Mouse (Mus musculus) ES-E14 (cell line): ENCODE data around the gene Dock7. TPM values are rescaled to one million over a fixed set of nuclear protein-coding genes. Genes with fewer than 3 reads are reported as not detected.

Experiments used
- DNase-seq: peaks from one replicate; pipeline ENCODE4 v3.0.0-alpha.2; 2013; ENCODE audit warnings: low read depth, low spot score
- H3K27ac ChIP-seq: 2 replicates; pipeline ENCODE4 v1.5.1; 2012; ENCODE audit warnings: low read depth, mild to moderate bottlenecking, low read length, moderate library complexity, mixed read lengths; ENCODE audit not compliant: poor library complexity, insufficient read depth, severe bottlenecking
- H3K36me3 ChIP-seq: 2 replicates; pipeline ENCODE4 v1.6.1; 2012; ENCODE audit warnings: mild to moderate bottlenecking, low read length, moderate library complexity, mixed read lengths; ENCODE audit not compliant: control insufficient read depth, poor library complexity, insufficient read depth, severe bottlenecking
- H3K4me1 ChIP-seq, 2 experiments: fragments of 150-350 bp in 1 of 2; sonication (generic) in 1 of 2; 2 replicates each; pipeline ENCODE4 v1.6.1; 2012; ENCODE audit warnings: low read length in 2 of 2, mild to moderate bottlenecking in 1 of 2, mixed read lengths in 1 of 2; ENCODE audit not compliant: control insufficient read depth in 2 of 2, insufficient read depth in 2 of 2, poor library complexity in 1 of 2
- H3K4me3 ChIP-seq, 2 experiments: fragments of 150-350 bp in 1 of 2; sonication (generic) in 1 of 2; 2 replicates each; pipeline ENCODE4 v1.5.1; 2012; ENCODE audit warnings: low read length in 2 of 2, low read depth in 1 of 2, mild to moderate bottlenecking in 1 of 2, mixed read lengths in 1 of 2; ENCODE audit not compliant: insufficient read depth in 1 of 2, poor library complexity in 1 of 2, severe bottlenecking in 1 of 2
- H3K9ac ChIP-seq: 2 replicates; pipeline ENCODE4 v1.6.1; 2012; ENCODE audit warnings: low read depth, mild to moderate bottlenecking, low read length, mixed read lengths; ENCODE audit not compliant: poor library complexity, insufficient read depth, severe bottlenecking
- H3K9me3 ChIP-seq: fragments of 150-350 bp; sonication (generic); 2 replicates; pipeline ENCODE4 v1.6.1; 2012; ENCODE audit warnings: low read depth, mild to moderate bottlenecking, low read length; ENCODE audit not compliant: control insufficient read depth, insufficient read depth
- CHD2 ChIP-seq: IDR thresholded peaks from 2 replicates; pipeline ENCODE4 v1.6.1; 2014; ENCODE audit warnings: mild to moderate bottlenecking, low read depth, low read length, inconsistent platforms
- HCFC1 ChIP-seq: IDR thresholded peaks from 2 replicates; pipeline ENCODE4 v1.6.1; 2012; ENCODE audit warnings: low read length, inconsistent platforms, borderline replicate concordance; ENCODE audit not compliant: insufficient read depth
- MAFK ChIP-seq: IDR thresholded peaks from 2 replicates; pipeline ENCODE4 v1.6.1; 2014; ENCODE audit warnings: mild to moderate bottlenecking, low read depth, low read length, inconsistent platforms; ENCODE audit not compliant: insufficient read depth
- ZC3H11A ChIP-seq: IDR thresholded peaks from 2 replicates; pipeline ENCODE4 v1.6.1; 2012; ENCODE audit warnings: low read depth, mild to moderate bottlenecking, inconsistent platforms, low read length, borderline replicate concordance
- ZNF384 ChIP-seq: IDR thresholded peaks from 2 replicates; pipeline ENCODE4 v1.6.1; 2012; ENCODE audit warnings: low read depth, low read length, inconsistent platforms
- in situ Hi-C, 2 experiments: fragments of 600-800 bp; cut with MboI; formaldehyde crosslinking; loops; one replicate each; pipeline ENCODE4 v1.15.1; 2025; ENCODE audit warnings: low sequenced_read_pairs in 2 of 2, inconsistent platforms in 1 of 2; ENCODE audit not compliant: unreplicated experiment in 2 of 2
- total RNA-seq: library from RNA; depleted of rRNA; stranded (reverse); fragments of 300-350 nt; gene quantifications from 2 replicates; pipeline ENCODE4 v1.2.3, GENCODE M21; 2012

The Dock7 gene
- total RNA-seq, 1 experiment = 22.8 TPM

DNA sequence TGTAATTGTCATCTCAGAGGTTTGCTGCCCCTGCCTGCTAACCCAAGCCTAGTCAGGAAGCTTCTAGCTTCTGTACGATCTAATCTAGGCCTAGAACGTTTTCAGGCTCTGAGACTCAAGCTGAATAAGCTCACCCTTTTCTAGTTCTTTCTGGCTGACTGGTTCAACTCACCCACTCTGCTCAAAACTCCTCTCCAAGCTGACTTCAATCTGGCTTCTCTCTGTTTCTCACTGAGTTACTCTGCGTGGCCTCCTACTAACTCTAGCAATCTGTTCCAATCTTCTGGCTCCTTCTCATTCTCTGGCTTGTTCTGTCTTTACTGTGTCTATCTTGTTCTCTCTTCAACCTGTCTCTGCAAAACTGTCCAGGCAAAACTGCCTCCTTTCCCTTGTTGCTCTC, 36.9 kb downstream of the Dock7 start:
- Histone ChIP-seq H3K36me3 (no peaks in the 10 kb centered on the region), H3K9ac (no peak overlapping the region), H3K4me3 (no peak overlapping the region), H3K4me1 (no peaks in the 10 kb centered on the region), H3K9me3 (no peaks in the 10 kb centered on the region), H3K27ac (no peak overlapping the region)
- TF ChIP-seq ZNF384 (no peak), CHD2 (no peak), ZC3H11A (no peak), MAFK (no peak), HCFC1 (no peak)
- in situ Hi-C loops = no loop called here
- DNase-seq = no peak

DNA sequence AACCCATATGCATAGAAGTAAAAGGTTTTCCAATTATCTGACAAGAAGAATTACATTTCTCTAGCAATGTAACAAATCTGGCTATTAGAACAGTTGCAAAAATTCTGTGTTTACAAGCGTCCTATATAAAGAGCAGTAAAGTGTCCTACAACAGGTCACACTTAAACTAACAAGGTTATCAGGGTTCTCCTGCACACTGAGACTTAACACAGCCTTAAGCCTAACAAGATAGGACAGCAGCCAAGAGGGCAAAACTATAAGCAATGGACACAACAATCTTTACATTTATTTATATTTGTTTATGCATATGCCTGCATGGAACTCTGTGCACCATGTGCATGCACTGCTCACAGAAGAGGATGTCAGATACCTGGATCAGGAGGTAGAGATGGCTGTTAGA, 39.5 kb downstream of the Dock7 start:
- no peak overlapping the region for H3K9ac ChIP-seq
- H3K4me3 ChIP-seq = no peak overlapping the region
- no peak for TF ChIP-seq ZNF384
- TF ChIP-seq HCFC1 = no peak
- no peak for TF ChIP-seq CHD2
- no peak for TF ChIP-seq ZC3H11A
- TF ChIP-seq MAFK = no peak
- no peak for DNase-seq
- no peak overlapping the region for H3K27ac ChIP-seq
- no peaks in the 10 kb centered on the region for H3K36me3 ChIP-seq
- H3K4me1 ChIP-seq = no peaks in the 10 kb centered on the region
- H3K9me3 ChIP-seq = no peaks in the 10 kb centered on the region
- in situ Hi-C loops = no loop called here

DNA sequence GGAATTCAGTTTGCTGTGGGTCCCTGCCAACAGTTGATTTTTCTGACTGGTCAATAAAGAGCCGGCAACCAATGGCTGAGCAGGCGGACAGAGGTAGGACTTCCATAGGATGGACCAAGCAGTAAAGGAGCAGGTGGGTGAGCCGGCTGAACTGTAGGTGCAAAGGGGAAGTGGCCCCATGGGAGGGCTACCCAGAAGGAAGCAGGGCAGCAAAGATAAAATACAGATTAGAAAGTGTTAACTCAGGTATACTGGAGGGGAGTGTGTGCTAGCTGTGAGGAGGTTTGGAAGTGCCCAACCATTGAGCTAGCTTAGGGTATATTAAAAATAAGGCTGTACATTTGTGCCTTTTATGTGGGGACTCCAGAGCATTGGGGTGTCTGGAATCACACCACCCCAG, 42.7 kb downstream of the Dock7 start:
- H3K27ac ChIP-seq = no peak overlapping the region
- DNase-seq = no peak
- H3K9ac ChIP-seq = no peak overlapping the region
- peaks cover 2% of the 10 kb centered on the region; the same call in 1 of the 2 replicates for H3K36me3 ChIP-seq
- in situ Hi-C loops = no loop called here
- H3K4me3 ChIP-seq = no peak overlapping the region
- no peaks in the 10 kb centered on the region for H3K4me1 ChIP-seq
- TF ChIP-seq MAFK (no peak), ZNF384 (no peak), CHD2 (no peak), HCFC1 (no peak)
- H3K9me3 ChIP-seq = no peaks in the 10 kb centered on the region

DNA sequence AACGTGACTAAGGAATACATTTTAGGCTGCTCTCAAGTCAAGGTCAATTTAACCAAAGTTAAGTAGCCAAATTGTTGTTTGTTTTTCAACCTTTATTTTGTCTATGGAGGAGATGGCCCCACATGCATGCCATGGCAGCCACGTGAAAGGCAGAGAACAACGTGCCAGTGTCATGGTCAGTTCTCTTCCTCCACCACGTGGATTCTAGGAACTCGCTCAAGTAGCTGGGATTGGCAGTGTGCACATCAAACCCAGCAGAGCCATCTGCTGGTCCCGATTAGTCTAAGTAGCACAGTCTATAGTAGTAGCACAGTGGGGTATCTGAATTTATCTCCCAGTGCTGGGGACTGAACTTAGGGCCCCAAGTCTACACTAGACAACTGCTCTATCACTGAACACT, 51.9 kb downstream of the Dock7 start:
- Histone ChIP-seq H3K4me3 (no peak overlapping the region), H3K27ac (no peak overlapping the region), H3K9ac (no peak overlapping the region), H3K4me1 (no peaks in the 10 kb centered on the region), H3K36me3 (no peaks in the 10 kb centered on the region; the same call in 1 of the 2 replicates), H3K9me3 (no peaks in the 10 kb centered on the region)
- DNase-seq = no peak
- in situ Hi-C loops = no loop called here
- no peak for TF ChIP-seq ZNF384
- TF ChIP-seq HCFC1 = no peak
- no peak for TF ChIP-seq ZC3H11A
- TF ChIP-seq CHD2 = no peak
- no peak for TF ChIP-seq MAFK

DNA sequence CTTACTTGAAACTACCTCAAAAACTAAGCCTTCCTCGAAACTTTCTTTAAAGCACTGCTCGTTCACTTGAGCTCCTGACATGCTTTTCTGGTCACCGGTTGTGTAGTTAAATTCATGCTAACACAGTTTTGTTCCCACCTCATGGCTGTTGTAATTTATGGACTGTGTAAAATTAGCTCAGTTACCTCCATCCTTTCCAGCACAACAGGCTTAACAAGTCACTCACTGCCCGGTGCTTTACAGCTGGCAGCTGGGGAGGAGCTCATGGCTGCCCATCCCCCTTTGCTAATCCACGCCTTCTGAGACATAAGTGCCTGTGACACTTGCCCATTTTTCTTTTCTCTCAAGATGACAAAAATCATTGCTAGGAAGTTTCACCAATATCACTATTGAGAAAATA, 56.2 kb downstream of the Dock7 start:
- no peak for DNase-seq
- Histone ChIP-seq H3K4me3 (no peak overlapping the region), H3K4me1 (no peaks in the 10 kb centered on the region), H3K9ac (no peak overlapping the region), H3K36me3 (no peaks in the 10 kb centered on the region; the same call in 1 of the 2 replicates), H3K9me3 (no peaks in the 10 kb centered on the region), H3K27ac (no peak overlapping the region)
- TF ChIP-seq HCFC1 (no peak), ZNF384 (no peak), ZC3H11A (no peak), MAFK (no peak), CHD2 (no peak)
- in situ Hi-C loops = no loop called here
